Mouse (Mus musculus) olfactory bulb, adult 2 months (tissue): Measurements from ENCODE around the gene Rrnad1.

Source experiments
- CTCF ChIP-seq: fragments of 200-500 bp; IDR thresholded peaks from 2 replicates; pipeline ENCODE4 v1.5.1; 2012; ENCODE audit warnings: low read depth, mild to moderate bottlenecking, low read length, moderate library complexity; ENCODE audit not compliant: insufficient read depth
- POLR2A ChIP-seq: fragments of 200-500 bp; IDR thresholded peaks from 2 replicates; pipeline ENCODE4 v1.6.1; 2012; ENCODE audit warnings: mild to moderate bottlenecking, low read depth, low read length, moderate library complexity; ENCODE audit not compliant: insufficient read depth

DNA sequence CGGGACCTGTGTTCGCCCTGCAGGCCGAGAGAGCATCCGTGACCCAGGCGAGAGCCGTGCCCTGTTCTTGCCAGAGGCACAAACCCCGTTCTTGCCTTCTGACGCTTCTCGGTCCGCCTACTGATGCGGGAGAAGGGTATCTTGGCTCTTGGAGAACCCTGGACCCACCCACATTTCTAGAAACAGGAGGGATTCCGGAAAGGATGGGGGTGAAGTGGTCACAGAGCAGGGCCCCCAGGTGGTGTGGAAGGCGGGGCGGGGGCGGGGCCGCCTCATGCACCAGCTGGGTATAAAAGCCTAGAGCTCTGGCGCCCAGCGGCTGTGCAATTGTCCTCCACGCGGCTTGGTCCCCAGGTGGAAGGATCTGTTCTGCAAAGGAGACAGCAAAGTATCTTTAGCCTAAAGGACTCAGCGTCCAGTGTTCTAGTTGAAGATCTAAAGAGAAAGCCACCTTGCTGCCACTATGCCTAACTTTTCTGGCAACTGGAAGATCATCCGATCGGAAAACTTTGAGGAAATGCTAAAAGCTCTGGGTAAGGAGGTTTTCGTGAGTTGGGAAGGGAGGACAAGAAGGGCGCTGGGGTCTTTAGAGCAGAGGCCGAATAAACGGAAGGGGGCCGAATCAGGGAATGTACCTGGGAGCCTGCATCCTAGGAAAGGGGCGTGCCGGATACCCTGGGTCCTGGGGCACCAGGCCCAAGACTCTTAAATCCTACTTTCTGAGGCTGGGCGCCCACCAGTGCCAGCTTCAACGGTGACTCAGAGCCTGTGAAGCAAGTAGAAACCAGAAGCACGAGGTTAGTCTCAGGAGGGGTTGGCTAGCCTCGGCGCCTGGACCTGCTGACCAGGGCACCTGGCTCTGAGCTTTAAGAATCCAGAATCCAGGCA is 18.1 kb upstream of the Rrnad1 start, which contains the start of gene Crabp2:
- TF ChIP-seq POLR2A (no peak), CTCF (no peak)
